Mouse (Mus musculus) cortical plate, adult 2 months (tissue): ENCODE data around the gene Aunip.

Experiments
- CTCF ChIP-seq: fragments of 200-500 bp; IDR thresholded peaks from 2 replicates; pipeline ENCODE4 v1.5.1; 2011; ENCODE audit warnings: mild to moderate bottlenecking, control low read depth, low read length; ENCODE audit not compliant: insufficient read depth; ENCODE audit errors: extremely low read depth
- POLR2A ChIP-seq: fragments of 200-500 bp; IDR thresholded peaks from 2 replicates; pipeline ENCODE4 v1.6.1; 2011; ENCODE audit warnings: mild to moderate bottlenecking, low read length, control low read depth; ENCODE audit not compliant: insufficient read depth; ENCODE audit errors: extremely low read depth

DNA sequence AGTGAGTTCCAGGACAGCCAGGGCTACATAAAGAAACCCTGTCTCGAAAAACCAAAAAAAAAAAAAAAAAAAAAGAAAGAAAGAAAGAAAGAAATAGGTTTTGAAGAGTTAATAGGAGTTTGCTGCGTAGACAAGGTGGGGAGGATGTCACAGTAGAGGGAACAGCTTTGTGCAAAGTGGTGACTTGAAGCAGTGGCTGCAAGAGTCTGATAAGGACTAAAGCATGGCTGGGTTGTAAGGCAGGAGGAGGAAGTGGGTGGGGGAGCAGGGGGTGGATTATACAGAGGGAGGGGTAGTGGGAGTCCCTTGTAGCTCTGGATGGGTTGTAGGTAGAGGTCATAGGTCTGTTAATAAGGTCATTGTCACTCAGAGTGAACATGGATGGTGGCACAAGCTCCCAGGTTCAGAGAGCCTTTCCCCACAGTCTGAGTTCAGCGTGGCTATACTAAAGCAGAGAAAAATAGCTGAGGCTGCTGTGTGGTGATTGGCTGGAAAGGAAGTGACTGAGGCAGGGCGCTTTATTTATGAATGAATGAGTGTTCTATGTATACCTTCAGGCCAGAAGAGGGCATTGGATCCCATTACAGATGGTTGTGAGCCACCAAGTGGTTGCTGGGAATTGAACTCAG is 4.7 kb upstream of the Aunip start:
- TF ChIP-seq CTCF = no peak
- no peak for TF ChIP-seq POLR2A
